Mouse (Mus musculus) G1E (cell line): Measurements from ENCODE around the gene Tubg1.

Source experiments
- CTCF ChIP-seq: IDR thresholded peaks from 2 replicates; pipeline ENCODE4 v1.5.1; 2012; ENCODE audit warnings: low read depth, low read length, inconsistent platforms, mixed read lengths
- GATA1 ChIP-seq: IDR thresholded peaks from 2 replicates; pipeline ENCODE4 v1.6.1; 2012; ENCODE audit warnings: borderline replicate concordance, low read length, inconsistent platforms, mixed read lengths
- GATA2 ChIP-seq: IDR thresholded peaks from 2 replicates; pipeline ENCODE4 v1.6.1; 2012; ENCODE audit warnings: low read depth, low read length, inconsistent platforms, borderline replicate concordance
- TAL1 ChIP-seq: conservative IDR thresholded peaks from 2 replicates; pipeline ENCODE4 v1.6.1; 2012; ENCODE audit warnings: low read depth, low read length, inconsistent platforms, mixed read lengths

DNA sequence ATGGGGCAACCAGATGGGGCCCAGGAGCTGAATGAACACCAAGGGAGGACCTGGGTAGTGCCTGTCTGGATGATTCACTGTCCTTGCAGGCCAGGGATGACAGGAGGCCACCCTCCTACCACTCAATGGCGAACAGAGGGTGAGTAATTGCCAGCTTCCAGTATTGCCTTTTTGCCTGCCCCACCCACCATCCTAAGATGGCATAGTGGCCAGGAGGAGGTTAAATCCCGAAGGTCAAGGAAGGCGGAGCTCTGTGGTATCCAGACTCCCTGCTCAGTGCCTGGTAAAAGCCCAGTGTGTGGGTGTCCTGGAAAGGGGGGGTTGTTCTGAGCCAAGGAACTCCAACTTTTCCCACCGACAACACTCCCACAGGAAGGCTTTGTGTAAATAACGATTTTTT, 42.6 kb downstream of the Tubg1 start:
- no peak for TF ChIP-seq CTCF
- no peak for TF ChIP-seq GATA2
- TF ChIP-seq GATA1 = no peak
- TF ChIP-seq TAL1 = no peak
